Mouse (Mus musculus) myocyte (in vitro differentiated cells): ENCODE data around the gene Tmx1. TPM values are rescaled to one million over a fixed set of nuclear protein-coding genes. Genes with fewer than 3 reads are reported as not detected.

ENCODE experiments used
- H3K27me3 ChIP-seq: one replicate; pipeline ENCODE4 v1.6.1; 2011; ENCODE audit not compliant: control insufficient read depth, insufficient read depth, insufficient read length
- H3K36me3 ChIP-seq: one replicate; pipeline ENCODE4 v1.6.1; 2011; ENCODE audit not compliant: control insufficient read depth, insufficient read depth
- H3K4me2 ChIP-seq: one replicate; pipeline ENCODE4 v1.6.1; 2011; ENCODE audit warnings: low read depth, control low read depth
- H3K4me3 ChIP-seq: one replicate; pipeline ENCODE4 v1.5.1; 2011; ENCODE audit warnings: mild to moderate bottlenecking, control low read depth, moderate library complexity
- H3K79me2 ChIP-seq: one replicate; pipeline ENCODE4 v1.6.1; 2011; ENCODE audit not compliant: control insufficient read depth, insufficient read depth
- H3ac ChIP-seq: one replicate; pipeline ENCODE4 v1.6.1; 2011; ENCODE audit not compliant: control insufficient read depth, insufficient read length
- CEBPB ChIP-seq: IDR thresholded peaks from 2 replicates; pipeline ENCODE4 v1.6.1; 2011; ENCODE audit warnings: mild to moderate bottlenecking, moderate library complexity; ENCODE audit not compliant: poor library complexity, insufficient read depth, severe bottlenecking
- E2F4 ChIP-seq: IDR thresholded peaks from one replicate; pipeline ENCODE4 v1.6.1; 2011; ENCODE audit warnings: mild to moderate bottlenecking, control low read depth, moderate library complexity; ENCODE audit not compliant: insufficient read depth
- MAX ChIP-seq: IDR thresholded peaks from one replicate; pipeline ENCODE4 v1.6.1; 2011; ENCODE audit warnings: low read depth, mild to moderate bottlenecking, control low read depth
- MYOD1 ChIP-seq, 3 experiments: IDR thresholded peaks; one replicate each; pipeline ENCODE4 v1.6.1; 2011; ENCODE audit warnings: control low read depth in 2 of 3, low read depth in 2 of 3, mild to moderate bottlenecking in 2 of 3, moderate library complexity in 1 of 3; ENCODE audit not compliant: insufficient read length in 2 of 3, control insufficient read depth in 1 of 3
- MYOG ChIP-seq, 3 experiments: IDR thresholded peaks; one replicate each; pipeline ENCODE4 v1.6.1; 2011; ENCODE audit warnings: control low read depth in 2 of 3, low read depth in 2 of 3, mild to moderate bottlenecking in 2 of 3; ENCODE audit not compliant: insufficient read length in 2 of 3, control insufficient read depth in 1 of 3, insufficient read depth in 1 of 3
- POLR2A ChIP-seq: IDR thresholded peaks from one replicate; pipeline ENCODE4 v1.6.1; 2011; ENCODE audit warnings: low read depth, mild to moderate bottlenecking, control low read depth, moderate library complexity; ENCODE audit not compliant: insufficient read length
- POLR2AphosphoS2 ChIP-seq: IDR thresholded peaks from one replicate; pipeline ENCODE4 v1.6.1; 2011; ENCODE audit warnings: low read depth, control low read depth; ENCODE audit not compliant: insufficient read length
- REST ChIP-seq: IDR thresholded peaks from one replicate; pipeline ENCODE4 v1.6.1; 2011; ENCODE audit warnings: mild to moderate bottlenecking, control low read depth, moderate library complexity; ENCODE audit not compliant: insufficient read depth, insufficient read length
- SRF ChIP-seq: IDR thresholded peaks from one replicate; pipeline ENCODE4 v1.6.1; 2011; ENCODE audit warnings: low read depth; ENCODE audit not compliant: control insufficient read depth, insufficient read length
- TCF12 ChIP-seq: IDR thresholded peaks from one replicate; pipeline ENCODE4 v1.6.1; 2011; ENCODE audit warnings: mild to moderate bottlenecking, control low read depth; ENCODE audit not compliant: poor library complexity, insufficient read depth, severe bottlenecking
- TCF3 ChIP-seq: IDR thresholded peaks from one replicate; pipeline ENCODE4 v1.6.1; 2011; ENCODE audit warnings: low read depth, control low read depth; ENCODE audit not compliant: insufficient read length
- USF1 ChIP-seq: IDR thresholded peaks from one replicate; pipeline ENCODE4 v1.6.1; 2011; ENCODE audit warnings: low read depth, mild to moderate bottlenecking, control low read depth, moderate library complexity
- polyA plus RNA-seq: library from polyadenylated mRNA; unstranded; fragments of >200 nt; fragmentation: generic; extraction: Trizol; gene quantifications from one replicate; pipeline ENCODE4 v1.2.1, GENCODE M21; 2012; ENCODE audit warnings: missing spikeins

Gene Tmx1
- polyA plus RNA-seq, 1 experiment, result 11.7 TPM

DNA sequence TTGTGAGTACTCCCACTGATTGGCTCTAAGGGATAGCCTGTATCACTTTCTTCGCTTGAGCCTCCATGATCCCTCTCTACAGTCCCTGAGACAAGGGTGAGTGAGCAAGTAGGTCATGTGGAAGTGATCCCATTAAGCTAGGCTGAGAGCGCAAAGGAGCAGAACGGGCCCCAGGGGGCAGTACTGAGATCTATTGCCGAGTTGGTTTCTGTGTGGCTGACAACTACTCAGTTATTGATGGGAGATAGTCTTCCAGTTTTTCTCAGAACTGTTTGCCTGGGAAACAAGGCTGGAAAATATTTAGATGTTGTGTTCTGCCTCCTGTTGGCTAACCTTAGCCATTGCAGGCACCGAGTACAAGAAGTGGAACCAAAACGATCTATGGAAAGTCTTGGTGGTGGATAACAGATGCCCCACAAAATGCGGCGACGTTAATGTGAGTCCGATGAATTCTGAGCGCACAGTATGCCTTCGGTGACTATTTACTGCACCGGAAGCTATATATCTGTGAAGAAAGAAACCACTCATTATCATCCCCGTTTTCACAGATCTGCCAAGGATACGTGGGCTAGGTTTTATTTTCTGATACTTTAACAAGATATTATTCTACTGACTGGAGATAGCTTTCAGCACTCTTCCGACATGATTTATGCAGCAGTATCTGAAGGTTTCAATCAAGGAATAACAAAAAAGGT lies 24.8 kb downstream of the Tmx1 start:
- Histone ChIP-seq H3ac (no peak overlapping the region), H3K4me2 (no peak overlapping the region), H3K27me3 (no peaks in the 10 kb centered on the region), H3K79me2 (no peaks in the 10 kb centered on the region), H3K4me3 (no peak overlapping the region), H3K36me3 (no peaks in the 10 kb centered on the region)
- TF ChIP-seq MYOD1 (IDR thresholded peaks at IDR 0.05; ENCODE audit: control insufficient read depth in 1 of 3, insufficient read length in 2 of 3, low read depth in 2 of 3), result no peak
- no peak for TF ChIP-seq MYOG (IDR thresholded peaks at IDR 0.05; ENCODE audit: control insufficient read depth in 1 of 3, insufficient read depth in 1 of 3, insufficient read length in 2 of 3, low read depth in 2 of 3)
- TF ChIP-seq MAX, result no peak
- no peak for TF ChIP-seq POLR2AphosphoS2
- no peak for TF ChIP-seq SRF
- TF ChIP-seq CEBPB, result no peak
- no peak for TF ChIP-seq TCF3
- TF ChIP-seq REST, result no peak
- TF ChIP-seq POLR2A, result no peak
- no peak for TF ChIP-seq TCF12
- TF ChIP-seq E2F4, result no peak
- TF ChIP-seq USF1, result no peak

DNA sequence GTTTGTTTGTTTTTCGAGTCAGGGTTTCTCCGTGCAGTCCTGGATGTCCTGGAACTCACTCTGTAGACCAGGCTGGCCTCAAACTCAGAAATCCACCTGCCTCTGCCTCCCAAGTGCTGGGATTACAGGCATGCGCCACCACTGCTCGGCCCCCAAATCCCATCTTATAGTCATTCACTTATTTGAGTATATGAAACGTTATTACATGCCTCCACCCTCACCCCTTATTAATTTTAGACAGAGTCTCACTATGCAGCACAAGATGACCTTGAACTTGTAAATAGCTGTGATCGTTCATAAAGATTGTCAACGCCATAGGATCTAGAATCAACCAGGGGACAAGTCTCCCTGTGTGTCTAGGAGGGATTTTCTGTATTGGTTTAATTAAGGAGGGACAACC lies 33.1 kb downstream of the Tmx1 start:
- Histone ChIP-seq H3ac (no peak overlapping the region), H3K36me3 (no peaks in the 10 kb centered on the region), H3K27me3 (no peaks in the 10 kb centered on the region), H3K4me3 (no peak overlapping the region), H3K79me2 (no peaks in the 10 kb centered on the region), H3K4me2 (no peak overlapping the region)
- no peak for TF ChIP-seq POLR2A
- TF ChIP-seq TCF3, result no peak
- TF ChIP-seq MYOD1 (IDR thresholded peaks at IDR 0.05; ENCODE audit: control insufficient read depth in 1 of 3, insufficient read length in 2 of 3, low read depth in 2 of 3), result no peak
- no peak for TF ChIP-seq USF1
- TF ChIP-seq E2F4, result no peak
- TF ChIP-seq SRF, result no peak
- no peak for TF ChIP-seq POLR2AphosphoS2
- TF ChIP-seq MAX, result no peak
- no peak for TF ChIP-seq TCF12
- TF ChIP-seq MYOG (IDR thresholded peaks at IDR 0.05; ENCODE audit: control insufficient read depth in 1 of 3, insufficient read depth in 1 of 3, insufficient read length in 2 of 3, low read depth in 2 of 3), result no peak
- no peak for TF ChIP-seq CEBPB
- no peak for TF ChIP-seq REST

DNA sequence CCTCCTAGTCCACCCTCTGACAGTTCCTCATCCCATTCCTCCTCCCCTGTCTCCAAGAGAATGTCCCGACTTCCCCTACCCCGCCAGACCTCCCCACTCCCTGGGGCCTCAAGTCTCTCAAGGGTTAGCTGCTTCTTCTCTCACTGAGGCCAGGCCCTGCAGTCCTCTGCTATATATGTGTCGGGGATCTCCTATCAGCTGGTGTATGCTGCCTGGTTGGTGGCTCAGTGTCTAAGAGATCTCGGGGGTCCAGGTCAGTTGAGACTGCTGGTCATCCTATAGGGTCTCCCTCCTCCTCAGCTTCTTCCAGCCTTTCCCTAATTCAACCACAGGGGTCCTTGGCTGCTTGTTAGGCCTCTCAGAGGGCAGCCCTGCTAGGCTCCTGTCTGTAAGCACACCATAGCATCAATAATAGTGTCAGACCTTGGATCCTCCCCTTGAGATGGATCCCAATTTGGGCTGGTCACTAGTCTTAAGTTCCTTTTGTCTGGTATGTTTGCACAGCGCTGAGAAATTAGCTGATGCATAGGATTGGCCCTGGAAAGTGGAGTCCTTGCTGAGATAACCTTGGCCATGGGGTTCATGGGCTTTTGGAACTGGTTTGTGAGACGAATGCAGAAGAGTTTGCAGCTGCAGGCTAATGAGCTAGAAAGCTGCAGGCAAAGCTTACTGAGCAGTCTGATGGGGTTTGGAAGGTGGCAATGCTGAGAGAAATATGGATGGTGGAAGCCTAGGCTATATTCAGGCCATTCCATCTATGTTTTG lies 34.0 kb downstream of the Tmx1 start:
- H3K79me2 ChIP-seq, result no peaks in the 10 kb centered on the region
- H3K4me3 ChIP-seq, result no peak overlapping the region
- no peak for TF ChIP-seq CEBPB
- no peak for TF ChIP-seq MYOG (IDR thresholded peaks at IDR 0.05; ENCODE audit: control insufficient read depth in 1 of 3, insufficient read depth in 1 of 3, insufficient read length in 2 of 3, low read depth in 2 of 3)
- no peak for TF ChIP-seq TCF3
- TF ChIP-seq E2F4, result no peak
- TF ChIP-seq TCF12, result no peak
- TF ChIP-seq POLR2A, result no peak
- no peak for TF ChIP-seq MAX
- no peaks in the 10 kb centered on the region for H3K27me3 ChIP-seq
- no peaks in the 10 kb centered on the region for H3K36me3 ChIP-seq
- H3K4me2 ChIP-seq, result no peak overlapping the region
- H3ac ChIP-seq, result no peak overlapping the region

DNA sequence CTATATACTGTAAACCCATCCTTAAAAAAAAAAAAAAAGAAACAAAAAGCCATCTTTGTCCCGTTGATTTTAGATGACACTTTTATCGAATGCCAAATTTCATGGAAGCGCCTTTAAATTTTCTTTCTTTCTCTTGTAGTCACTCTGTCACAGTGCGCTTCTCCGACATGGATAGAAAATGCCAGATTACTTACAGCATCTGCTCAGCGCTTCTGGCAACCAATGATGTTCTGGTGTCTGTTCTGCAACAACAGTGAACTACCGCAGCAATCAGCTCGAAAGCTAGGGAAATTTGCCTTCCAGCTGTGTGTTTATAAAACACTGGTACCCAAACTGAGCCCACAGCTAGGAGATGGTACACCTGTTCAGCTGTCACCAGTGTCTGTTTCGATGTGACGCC lies 39.5 kb downstream of the Tmx1 start:
- Histone ChIP-seq H3K79me2 (no peaks in the 10 kb centered on the region), H3ac (no peak overlapping the region), H3K4me3 (no peak overlapping the region), H3K36me3 (no peaks in the 10 kb centered on the region), H3K4me2 (no peak overlapping the region), H3K27me3 (no peaks in the 10 kb centered on the region)
- TF ChIP-seq MAX, result no peak
- TF ChIP-seq SRF, result no peak
- TF ChIP-seq POLR2A, result no peak
- no peak for TF ChIP-seq TCF12
- no peak for TF ChIP-seq POLR2AphosphoS2
- TF ChIP-seq REST, result no peak
- TF ChIP-seq USF1, result no peak
- TF ChIP-seq E2F4, result no peak
- TF ChIP-seq MYOG (IDR thresholded peaks at IDR 0.05; ENCODE audit: control insufficient read depth in 1 of 3, insufficient read depth in 1 of 3, insufficient read length in 2 of 3, low read depth in 2 of 3), result no peak
